Mouse (Mus musculus): ENCODE results near the gene Upf1.

Upf1 gene

DNA sequence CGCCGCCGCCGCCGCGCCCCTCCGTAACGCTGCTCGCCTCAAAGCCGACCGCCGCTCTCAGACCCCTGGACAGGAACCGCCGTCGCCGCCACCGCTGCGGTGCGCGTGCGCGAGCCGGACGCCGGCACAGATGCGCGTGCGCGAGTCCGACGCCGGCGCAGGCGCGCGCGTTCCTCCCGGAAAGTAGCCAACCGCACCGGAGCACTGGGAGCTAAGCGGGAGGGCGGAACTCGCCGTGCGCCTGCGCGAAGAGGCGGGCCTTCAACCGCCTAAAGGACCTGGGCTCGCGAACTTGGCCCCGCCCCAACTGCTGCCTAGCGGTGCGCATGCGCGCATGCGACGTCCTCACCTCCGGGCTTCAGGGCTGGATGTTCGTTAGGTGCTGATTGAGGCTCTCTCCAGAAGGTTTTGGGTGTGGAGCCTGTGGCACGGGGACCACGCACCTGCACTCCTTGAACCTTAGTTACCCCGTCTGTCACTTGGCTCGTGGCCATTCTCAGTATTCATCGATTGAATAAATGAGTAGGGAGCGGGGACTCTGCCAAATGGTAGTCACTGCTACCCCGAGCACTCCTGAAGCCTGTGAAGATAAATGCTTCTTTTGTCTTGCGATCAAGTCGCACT is at the start of gene Upf1:
Upf1 (minus strand) TSS at position 85 of the 624 bp plus-strand sequence.
- in situ Hi-C loops (cut with MboI, MseI) = loop anchor here (25.0 kb wide), 1 partner anchor 1109 kb away; the partner anchor contains the start of genes Abhd8, Dda1 and Mrpl34

DNA sequence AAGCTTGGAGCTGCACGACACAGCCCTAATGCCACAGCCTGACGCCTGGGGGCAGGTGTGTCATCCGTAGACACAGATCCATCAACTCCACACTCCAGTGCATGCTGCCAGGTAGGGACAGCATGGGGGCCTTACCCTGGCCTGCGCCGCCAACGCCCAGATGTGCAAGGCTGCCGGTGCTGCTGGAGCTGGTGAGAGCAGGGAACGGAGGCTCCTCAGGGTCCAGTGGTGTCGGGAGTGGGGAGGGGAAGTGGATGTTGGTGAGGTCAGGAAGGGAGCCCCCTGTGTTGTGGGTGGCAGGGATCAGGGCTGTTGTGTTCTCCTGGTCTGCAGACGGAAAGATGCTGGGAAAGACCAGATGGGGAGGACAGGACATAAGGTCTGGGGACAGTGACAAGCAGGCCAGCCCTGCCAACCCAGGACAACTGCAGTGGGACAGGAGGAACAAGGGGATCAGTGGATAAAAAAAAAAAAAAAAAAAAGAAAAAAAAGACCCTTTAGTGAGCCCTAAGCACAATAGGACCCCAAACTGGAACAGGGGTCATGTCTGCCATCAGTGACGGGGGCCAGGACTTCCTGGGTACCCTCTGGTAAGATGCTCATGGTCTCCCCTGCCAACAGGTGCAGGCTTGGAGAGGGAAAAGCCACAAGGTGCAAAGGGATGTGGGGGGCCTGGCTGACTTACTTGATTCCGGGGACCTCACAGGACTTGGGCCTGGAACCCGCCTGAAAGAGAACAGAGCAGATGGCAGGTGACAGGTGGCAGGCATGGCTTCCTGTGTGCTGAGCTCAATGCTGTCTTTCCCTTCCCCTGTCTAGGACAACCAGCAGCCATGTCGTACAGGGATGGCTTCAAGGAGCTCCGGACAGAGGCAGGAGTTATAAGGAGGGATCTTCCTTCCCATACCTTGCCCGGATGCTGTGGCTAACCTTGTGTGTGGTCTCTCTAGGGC is 44.8 kb upstream of the Upf1 start:
- in situ Hi-C loops (cut with MboI, MseI) = no loop called here

DNA sequence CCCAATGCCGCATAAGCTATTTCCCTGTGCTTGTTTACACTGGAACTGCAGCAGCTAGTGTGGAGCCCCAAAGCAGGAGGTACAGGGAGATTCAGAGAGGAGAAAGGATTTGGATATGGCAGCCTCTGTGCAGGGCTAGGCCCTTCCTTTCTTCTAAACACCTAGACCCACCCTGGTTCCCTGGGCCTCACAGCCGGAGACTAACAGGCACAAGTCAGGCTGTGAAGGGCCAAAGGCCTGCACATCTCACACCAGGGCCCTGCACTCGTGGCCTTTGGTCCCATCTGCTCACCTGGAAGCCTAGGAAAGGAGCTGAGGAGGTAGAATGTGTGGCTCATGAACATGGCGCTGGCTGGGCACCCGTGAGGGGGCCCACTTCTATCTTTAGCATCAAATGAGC is 43.1 kb upstream of the Upf1 start:
- in situ Hi-C loops (cut with MboI, MseI) = no loop called here

DNA sequence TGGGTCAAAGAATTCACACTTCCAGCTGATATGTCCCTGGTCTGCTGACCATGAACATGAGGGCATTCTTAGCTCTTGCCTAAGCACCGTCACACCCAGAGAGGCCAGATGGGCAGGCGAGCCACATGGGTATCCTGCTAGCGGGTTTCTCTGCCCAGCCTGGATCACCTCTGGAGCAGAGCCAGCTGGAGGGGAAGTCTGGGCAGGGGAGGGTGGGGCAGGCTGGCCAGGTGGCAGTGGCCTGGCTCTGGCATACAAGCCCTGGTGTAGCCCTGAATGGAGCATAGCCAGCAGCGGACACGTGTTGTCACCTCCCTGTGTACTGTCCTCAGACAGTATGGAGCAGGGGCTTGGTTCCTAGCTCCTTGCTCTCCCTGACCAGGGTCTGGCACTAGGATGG is 42.6 kb upstream of the Upf1 start:
- in situ Hi-C loops (cut with MboI, MseI) = no loop called here

DNA sequence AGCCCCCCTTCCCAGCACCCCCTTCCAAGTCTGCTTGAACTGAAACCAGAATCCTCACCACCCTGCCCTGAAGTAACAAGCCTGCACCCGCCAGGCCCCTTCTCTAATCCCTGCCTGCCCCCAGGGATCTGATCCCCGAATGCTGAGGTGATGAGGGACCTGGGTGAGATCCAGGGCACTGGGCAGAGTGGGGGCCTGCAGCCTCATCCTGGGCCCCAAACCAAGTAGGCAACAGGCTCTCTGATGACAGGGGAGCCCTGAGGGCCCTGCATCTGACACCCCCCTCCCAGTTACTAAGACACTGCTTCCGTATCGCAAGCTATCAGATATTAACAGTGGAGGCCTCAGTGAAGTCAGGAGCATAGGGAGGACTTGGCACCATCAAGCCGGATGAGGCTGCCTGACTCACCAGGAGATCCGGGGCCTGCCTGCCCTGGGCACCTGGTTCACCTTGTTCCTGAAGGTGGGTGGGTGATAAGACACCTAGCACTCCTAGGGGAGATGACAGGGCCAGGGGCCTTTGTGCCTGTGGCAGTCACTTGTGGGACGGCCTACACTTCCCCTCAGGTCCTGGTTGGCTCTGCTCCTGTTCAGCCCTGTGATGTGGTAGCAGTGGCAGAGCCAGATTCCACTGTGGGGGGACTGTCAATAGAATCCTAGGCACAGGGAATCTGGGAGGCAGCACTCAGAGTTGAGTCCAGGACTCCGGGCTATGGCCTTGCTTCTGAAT is 41.4 kb upstream of the Upf1 start:
- in situ Hi-C loops (cut with MboI, MseI) = loop anchor here (5.0 kb wide), 1 partner anchor 68 kb away; no protein-coding TSS in a partner anchor

DNA sequence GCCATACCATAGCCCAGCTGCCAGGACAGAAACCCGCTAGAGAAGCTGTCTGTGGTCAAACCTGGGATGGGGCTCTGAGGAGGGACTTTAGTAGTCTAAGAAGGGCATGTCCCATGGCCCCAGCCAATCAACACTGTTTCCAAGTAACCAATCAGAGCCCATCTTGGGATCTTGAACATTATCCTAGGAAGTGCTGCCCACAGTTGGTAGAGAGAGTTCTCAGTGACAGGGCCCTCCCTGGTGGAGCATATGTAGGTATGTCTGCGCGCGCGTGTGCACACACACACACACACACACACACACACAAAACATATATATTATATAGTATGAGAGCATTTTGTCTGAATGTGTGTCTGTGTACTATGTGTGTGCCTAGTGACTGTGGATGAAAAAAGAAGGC is 40.0 kb upstream of the Upf1 start:
- in situ Hi-C loops (cut with MboI, MseI) = loop anchor here (5.0 kb wide), 1 partner anchor 69 kb away; no protein-coding TSS in a partner anchor

DNA sequence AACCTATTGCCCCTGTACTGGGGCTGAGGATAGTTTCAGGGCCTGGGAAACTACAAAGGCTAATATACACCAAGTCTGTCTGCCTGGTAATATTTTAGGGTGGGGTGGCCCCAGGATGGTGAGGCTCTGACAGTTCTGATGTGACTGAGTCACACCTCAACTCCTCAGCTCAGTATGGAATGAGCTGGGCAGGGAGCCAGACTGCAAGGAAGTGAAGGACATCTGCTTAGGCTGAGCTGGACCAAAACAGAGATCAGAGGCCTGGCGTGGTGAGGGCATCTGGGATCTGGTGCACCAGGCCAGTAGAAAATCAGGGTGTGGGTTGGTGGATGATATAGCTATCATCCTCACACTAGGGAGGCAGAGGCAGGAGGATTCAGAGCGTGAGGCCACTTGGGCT is 36.6 kb upstream of the Upf1 start:
- in situ Hi-C loops (cut with MboI, MseI) = loop anchor here (5.0 kb wide), 1 partner anchor 73 kb away; no protein-coding TSS in a partner anchor

DNA sequence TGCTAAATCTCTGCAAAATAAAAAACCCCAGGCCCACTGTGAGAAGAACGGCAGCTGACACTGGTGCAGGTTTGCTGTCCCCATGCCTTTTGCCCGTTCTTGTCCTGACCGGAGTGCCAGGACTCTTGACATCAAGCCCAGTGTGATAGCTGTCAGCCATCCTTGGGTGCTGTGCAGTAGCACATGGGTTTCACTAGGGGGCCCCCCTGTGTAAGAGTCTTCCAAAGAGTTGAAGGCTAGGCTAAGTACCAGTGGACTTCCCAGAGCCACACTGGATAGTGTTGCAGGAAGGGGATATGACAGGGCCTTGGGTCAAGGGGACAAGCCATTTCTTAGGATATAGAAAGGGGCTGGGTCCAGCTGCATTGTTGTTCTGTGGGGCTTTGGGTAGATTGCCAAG is 30.2 kb upstream of the Upf1 start:
- in situ Hi-C loops (cut with MboI, MseI) = no loop called here

DNA sequence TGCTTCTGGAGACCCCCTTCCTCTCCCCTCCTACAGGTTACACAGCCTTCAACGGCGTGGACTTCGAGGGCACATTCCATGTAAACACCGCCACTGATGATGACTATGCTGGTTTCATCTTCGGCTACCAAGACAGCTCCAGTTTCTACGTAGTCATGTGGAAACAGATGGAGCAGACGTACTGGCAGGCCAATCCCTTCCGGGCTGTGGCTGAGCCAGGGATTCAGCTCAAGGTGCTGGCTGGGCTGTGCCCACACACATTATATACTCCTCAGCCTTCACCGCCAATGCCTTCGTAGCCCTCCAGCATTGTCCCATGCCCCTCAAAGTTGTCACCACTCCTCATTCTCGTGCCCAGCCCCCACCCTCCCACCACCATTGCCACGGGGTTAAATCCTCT is 27.0 kb upstream of the Upf1 start:
- in situ Hi-C loops (cut with MboI, MseI) = no loop called here

DNA sequence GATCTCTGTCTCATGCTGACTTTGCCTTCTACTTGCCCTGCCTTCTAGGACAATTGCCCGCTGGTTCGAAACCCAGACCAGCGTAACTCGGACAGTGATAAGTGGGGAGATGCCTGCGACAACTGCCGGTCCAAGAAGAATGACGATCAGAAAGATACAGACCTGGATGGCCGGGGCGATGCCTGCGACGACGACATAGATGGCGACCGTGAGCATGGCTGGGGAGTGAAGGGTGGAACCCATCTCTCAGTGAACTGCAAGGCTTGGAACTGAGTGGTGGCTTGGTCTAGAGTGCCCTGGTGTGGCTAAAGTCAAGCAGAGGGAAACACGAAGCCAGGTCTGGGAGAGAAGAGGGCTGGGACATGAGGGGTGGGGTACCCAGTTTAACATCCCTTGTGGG is 24.0 kb upstream of the Upf1 start:
- in situ Hi-C loops (cut with MboI, MseI) = no loop called here

DNA sequence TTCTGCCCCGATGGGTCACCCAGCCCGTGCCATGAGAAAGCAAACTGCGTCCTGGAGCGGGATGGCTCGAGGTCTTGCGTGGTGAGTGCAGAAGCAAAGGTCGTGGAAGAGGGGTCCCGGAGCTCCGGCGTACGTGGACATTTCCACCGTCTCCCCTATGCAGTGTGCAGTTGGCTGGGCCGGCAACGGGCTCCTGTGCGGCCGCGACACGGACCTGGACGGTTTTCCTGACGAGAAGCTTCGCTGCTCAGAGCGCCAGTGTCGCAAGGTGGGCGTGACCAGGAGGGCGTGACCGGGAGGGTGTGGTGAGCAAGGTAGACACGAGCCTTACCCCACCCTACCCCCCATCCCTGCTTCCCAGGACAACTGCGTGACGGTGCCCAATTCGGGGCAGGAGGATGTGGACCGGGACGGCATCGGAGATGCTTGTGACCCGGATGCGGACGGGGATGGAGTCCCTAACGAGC is 23.2 kb upstream of the Upf1 start:
- in situ Hi-C loops (cut with MboI, MseI) = no loop called here

DNA sequence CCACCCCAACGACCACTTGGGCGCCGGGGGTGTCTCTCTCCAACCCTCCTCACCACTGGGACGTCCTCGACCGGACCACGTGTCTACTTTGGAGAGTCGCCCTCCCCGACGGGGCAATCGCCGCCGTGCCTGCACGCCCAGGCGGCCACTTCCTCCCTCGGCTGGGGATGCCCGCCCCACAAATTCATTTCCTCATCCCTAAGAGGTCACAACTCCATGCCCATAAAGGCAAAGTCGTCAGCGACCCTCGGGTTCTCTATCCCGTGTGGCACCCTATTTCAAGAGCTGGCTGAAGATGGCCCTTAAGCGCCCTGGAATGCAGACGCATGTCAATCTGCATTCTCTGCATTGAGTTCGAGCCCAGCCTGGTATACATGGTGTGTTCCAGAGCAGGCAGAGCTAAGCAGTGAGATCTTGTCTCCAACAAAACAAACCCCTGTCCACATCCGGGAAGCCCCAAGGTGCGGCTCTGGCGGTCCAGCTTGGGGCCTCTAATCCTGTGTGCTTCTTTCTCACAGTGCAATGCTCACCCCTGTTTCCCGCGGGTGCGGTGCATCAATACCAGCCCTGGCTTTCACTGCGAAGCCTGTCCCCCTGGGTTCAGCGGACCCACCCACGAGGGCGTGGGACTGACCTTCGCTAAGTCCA is 22.3 kb upstream of the Upf1 start:
- in situ Hi-C loops (cut with MboI, MseI) = no loop called here

DNA sequence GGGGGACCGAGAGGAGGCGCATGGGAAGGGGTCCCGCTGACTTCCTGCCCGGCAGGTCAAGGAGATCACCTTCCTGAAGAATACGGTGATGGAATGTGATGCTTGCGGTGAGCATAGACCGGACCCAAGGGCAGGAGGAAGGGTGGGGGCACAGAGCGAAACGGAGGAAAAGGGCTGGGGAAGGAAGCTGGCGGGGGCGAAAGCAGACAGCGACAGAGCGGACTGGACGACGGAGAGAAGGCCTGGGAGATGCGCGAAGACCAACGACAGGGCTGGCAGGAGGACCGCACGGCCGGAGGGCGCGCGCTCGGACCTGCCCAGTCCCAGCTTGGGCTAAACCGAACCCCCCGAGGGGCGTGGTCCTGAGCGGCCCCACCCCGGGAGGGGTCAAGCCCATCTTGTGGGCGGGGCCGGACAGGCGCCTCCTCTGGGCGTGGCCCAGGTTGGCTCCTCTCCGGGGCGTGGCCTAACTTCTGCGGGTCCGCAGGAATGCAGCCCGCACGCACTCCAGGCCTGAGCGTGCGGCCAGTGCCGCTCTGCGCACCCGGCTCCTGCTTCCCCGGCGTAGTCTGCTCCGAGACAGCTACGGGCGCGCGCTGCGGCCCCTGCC is 21.3 kb upstream of the Upf1 start:
- in situ Hi-C loops (cut with MboI, MseI) = loop anchor here (25.0 kb wide), 1 partner anchor 1088 kb away; the partner anchor contains the start of genes Abhd8, Dda1 and Mrpl34

DNA sequence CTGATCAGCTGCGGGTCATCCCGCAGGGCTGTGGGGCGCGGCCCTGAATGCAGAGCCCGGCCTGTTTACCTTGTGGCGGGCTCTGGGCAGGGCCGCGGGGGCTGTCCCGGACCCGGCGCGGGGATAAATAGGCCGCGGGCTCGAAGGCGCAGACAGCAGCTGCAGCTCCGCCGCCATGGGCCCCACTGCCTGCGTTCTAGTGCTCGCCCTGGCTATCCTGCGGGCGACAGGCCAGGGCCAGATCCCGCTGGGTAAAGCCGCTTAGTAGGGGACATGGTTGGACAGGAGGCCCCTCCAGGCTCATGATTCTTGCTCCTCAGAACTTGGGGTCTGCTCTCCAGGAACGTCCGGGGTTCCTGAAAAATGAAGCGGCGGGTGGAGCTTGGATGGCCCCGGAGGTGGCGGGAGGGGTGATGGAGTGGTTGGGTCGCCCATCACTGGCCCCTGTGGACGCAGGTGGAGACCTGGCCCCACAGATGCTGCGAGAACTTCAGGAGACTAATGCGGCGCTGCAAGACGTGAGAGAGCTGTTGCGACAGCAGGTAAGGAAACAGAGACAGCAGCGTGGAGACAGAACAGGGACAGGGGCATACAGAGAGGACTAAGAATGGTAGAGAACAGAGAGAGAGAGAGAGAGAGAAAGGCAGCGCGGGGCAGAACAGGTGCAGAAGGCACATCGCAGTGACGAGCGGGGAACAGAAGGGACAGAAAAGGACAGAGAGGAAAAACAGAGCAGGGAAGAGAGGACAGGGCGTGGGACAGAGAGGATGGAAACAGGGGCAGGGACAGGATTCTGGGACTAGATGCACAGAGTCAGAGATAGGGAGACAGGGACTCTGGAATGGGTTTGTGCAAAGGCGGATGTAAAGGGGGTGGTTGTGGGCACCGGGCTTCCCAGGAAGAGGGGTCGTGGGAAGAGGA is 20.6 kb upstream of the Upf1 start, which contains the start of gene Comp:
Comp (plus strand) TSS at position 162 of the 921 bp plus-strand sequence.
- in situ Hi-C loops (cut with MboI, MseI) = loop anchor here (25.0 kb wide), 1 partner anchor 1089 kb away; the partner anchor contains the start of genes Abhd8, Dda1 and Mrpl34

DNA sequence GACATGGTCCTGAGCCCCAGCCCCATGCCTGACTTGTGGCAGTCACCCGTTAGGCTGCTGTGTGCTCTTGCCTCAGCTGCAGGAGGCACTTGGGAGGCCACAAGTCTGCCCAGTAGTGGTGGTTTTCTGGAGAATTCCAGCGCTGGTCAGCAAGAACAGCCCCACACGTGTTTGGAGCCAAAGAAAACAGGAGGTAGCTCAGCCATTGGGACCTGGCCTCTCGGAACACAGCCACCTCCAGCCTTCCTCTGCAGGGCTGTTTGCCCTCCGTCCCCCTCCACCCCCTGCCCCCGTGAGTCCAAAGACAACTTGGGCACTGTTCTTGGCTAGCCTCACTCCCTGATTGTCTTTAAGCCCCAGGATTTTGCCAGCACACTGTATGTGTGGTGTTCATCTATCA is 18.9 kb upstream of the Upf1 start:
- in situ Hi-C loops (cut with MboI, MseI) = loop anchor here (25.0 kb wide), 1 partner anchor 1090 kb away; the partner anchor contains the start of genes Abhd8, Dda1 and Mrpl34

DNA sequence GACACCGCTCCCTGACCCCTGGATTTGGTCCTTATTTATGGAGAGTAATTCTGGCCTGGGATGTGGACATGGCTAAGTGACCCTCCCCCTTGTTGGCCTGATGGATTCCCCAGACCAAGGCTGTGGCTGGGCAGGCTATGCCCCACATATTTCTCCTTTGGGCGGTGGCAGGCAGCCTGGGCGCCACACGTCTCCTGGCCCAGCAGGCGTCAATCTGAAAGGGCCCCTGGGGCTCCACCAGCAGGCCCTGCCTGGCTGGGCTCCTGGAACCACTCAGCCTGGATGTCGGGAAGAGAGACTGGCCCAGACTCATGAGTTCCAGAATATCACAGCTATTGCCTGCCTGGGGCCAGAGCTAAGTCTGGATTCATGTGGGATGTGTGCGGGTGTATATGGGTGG is 17.4 kb upstream of the Upf1 start:
- in situ Hi-C loops (cut with MboI, MseI) = loop anchor here (25.0 kb wide), 1 partner anchor 1092 kb away; the partner anchor contains the start of genes Abhd8, Dda1 and Mrpl34

DNA sequence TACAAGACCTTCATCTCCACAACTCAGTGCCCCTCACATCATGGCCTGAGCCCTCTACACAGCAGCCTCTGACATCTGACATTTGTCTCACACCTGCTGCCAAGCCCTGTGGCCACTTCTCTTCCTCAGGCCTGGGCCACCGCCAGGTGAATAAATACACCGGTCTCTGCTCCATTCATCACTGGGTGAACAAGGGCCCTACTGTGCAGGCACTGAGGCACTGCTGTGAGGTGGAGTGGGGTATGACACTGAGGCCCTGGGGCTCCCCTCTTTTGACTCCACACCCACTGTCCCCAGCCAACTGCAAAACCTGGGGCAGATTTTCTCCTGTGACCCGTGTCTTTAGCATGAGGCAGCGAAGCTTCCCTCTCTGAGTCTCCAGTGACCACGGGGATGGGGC is 13.5 kb upstream of the Upf1 start:
- in situ Hi-C loops (cut with MboI, MseI) = loop anchor here (10.0 to 25.0 kb wide), 2 partner anchors 388 to 1096 kb away; partner anchors contain the start of genes Abhd8, Dda1, Mrpl34 and Rab3a

DNA sequence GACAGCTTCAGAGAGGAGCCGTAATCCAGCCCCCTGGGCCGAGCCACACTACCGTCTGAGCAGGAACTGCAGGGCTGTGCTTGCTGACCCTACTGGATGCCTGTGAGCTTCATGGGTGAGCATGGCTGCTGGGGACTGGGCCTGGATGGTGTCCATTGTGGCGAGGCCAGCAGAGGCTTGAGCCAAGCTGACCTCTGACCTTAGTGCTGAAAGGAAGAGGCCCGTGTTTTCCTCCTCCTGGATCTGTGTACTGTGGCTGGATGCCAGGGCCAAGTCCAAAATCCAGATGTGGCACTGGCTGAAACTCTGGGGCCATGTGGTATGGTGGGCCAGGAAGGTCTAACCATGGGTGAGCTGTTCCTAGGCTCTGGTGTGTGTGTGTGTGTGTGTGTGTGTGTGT is 11.0 kb upstream of the Upf1 start:
- in situ Hi-C loops (cut with MboI, MseI) = loop anchor here (10.0 to 25.0 kb wide), 2 partner anchors 391 to 1098 kb away; partner anchors contain the start of genes Abhd8, Dda1, Mrpl34 and Rab3a

DNA sequence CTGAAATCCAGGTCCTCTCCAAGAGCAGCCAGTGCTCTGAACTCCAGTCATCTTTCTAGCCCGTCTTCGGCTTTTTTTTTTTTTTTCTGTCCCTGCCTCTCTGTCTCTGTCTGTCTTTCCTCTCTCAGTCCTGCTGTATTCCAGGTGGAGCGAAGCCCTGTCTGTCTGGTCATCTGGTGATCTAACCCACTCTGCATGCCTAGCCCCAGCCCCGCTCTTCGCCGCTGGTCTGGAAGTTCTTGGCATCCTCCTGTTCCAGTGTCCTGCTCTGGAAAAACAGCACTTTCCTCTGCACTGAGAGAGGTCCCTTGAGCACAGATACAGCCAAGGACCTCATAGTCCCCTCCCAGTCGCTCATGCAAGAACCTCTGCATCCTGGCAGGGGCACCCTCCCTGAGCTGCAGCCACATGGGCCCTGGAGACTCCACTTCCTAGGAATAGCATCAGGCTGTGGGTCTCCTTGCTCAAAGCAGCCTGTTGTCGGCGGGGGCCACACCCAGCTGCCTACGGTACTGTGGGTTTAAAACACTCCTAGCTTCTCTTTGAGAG is 8.5 kb upstream of the Upf1 start:
- in situ Hi-C loops (cut with MboI, MseI) = loop anchor here (10.0 to 25.0 kb wide), 2 partner anchors 393 to 1101 kb away; partner anchors contain the start of genes Abhd8, Dda1, Mrpl34 and Rab3a

All from T-helper 2 cell (primary cell).